Mouse (Mus musculus): ENCODE measurements around the gene Scg5. TPM values are rescaled to one million over a fixed set of nuclear protein-coding genes. Genes with fewer than 3 reads are reported as not detected.

Gene Scg5
- total RNA-seq, 2 experiments from 2014 or later, result 44.0 to 57.9 TPM

- DNase-seq (ENCODE audit: low spot score in 2 of 2), result peak in 1 of 2 experiments; percentile 40
Measured at GRCm38 (mm10) chr2:113806851-113807577, 21.9 kb downstream of the Scg5 start.

DNA sequence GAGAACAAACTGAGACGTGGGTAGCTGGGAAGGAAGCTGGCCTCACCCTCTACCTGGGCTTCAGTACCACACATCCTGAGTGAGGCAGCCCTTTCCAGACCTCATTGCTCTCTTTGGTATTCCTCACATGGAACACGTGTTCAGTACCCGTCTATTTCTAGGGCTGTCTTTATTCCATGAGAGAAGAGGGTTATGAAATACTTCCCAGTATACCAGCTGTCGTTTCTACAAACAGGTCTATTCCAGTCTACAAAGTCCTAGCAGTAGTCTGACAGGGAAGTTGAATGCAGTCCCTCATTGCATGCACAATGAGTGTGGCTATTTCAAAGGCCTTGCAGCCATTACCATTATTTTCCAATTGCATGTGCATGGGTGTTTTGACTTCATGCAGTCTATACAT is 23.2 kb downstream of the Scg5 start:
- DNase-seq (ENCODE audit: low spot score in 2 of 2), result no peak

DNA sequence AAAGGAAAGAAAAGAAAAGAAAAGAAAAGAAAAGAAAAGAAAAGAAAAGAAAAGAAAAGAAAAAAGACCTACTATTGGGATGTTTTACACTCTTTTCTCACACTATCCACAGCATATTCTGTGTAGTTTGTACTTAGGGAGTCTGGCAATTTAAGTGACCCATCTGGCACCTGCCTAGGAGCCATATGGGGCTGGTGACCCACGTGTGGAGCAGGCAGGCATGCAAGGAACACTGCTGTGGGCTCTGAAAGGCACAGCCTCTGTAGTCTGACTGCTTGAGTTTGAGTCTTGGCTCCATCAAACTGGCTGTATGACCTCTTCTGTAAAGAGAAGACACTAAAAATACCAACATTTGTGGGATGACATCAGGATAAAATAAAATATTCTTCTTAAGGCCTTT is 25.2 kb downstream of the Scg5 start:
- DNase-seq (ENCODE audit: low spot score in 2 of 2), result no peak

GRCm38 (mm10) chr2:113800846-113801245 is 28.1 kb downstream of the Scg5 start:
- no peak for DNase-seq (ENCODE audit: low spot score in 2 of 2)

GRCm38 (mm10) chr2:113798605-113799004 is 30.3 kb downstream of the Scg5 start:
- DNase-seq (ENCODE audit: low spot score in 2 of 2), result no peak

- no peak for DNase-seq (ENCODE audit: low spot score in 2 of 2)
Measured at GRCm38 (mm10) chr2:113795186-113795585, 33.7 kb downstream of the Scg5 start.

DNA sequence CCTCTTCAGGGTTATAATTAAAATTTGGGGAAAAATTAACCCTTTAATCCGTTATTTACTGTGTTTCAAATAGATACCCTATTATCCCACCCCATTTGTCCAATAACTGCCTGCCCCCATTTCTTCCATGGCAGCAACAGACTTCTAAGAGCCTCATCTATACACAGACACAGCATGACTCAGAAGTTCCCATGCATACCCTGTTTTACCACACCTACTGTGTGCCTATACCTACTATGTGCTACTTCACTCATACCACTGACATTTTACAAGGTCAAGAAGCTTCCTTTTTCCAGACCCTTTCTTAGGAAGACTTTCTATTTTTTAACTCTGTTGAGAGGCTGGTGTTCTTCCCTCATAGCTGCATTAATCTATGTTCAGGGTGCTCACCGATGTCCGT is 35.4 kb downstream of the Scg5 start:
- DNase-seq (ENCODE audit: low spot score in 2 of 2), result no peak

DNA sequence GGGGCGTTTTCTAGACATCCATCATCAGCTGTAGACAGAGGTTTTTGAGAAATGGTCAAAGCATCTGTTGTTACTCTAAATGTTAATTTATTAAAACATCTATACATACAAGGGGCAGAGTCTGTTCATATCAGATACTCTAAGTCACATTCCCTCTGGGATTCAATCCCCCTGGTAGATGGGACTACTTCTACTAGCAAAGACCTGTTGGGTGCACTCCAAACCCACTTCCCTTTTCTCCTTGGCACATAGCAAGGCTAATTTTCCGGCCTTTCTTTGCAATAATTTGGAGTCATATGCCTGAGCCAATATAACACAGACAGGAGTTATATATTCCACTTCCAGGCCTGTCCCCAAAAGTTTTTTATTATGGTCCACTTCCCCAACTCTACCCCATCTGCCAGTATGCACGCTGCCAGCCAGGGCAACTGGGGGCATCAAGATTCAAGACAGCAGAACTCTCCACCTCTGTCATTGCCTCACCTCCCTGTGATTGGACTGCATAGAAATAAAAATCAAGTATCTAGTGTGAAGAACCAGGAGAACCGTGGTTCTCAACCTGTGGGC is 40.0 kb downstream of the Scg5 start:
- DNase-seq (ENCODE audit: low spot score in 2 of 2), result no peak

GRCm38 (mm10) chr2:113787882-113788281 is 41.0 kb downstream of the Scg5 start:
- DNase-seq (ENCODE audit: low spot score in 2 of 2), result no peak

- no peak for DNase-seq (ENCODE audit: low spot score in 2 of 2)
Measured at GRCm38 (mm10) chr2:113784851-113785250, 44.1 kb downstream of the Scg5 start.

- DNase-seq (ENCODE audit: low spot score in 2 of 2), result no peak
Measured at GRCm38 (mm10) chr2:113781521-113781920, 47.4 kb downstream of the Scg5 start.

- no peak for DNase-seq (ENCODE audit: low spot score in 2 of 2)
Measured at GRCm38 (mm10) chr2:113781107-113781506, 47.8 kb downstream of the Scg5 start.

GRCm38 (mm10) chr2:113779336-113779735 is 49.6 kb downstream of the Scg5 start:
- no peak for DNase-seq (ENCODE audit: low spot score in 2 of 2)

GRCm38 (mm10) chr2:113778036-113778435 is 50.9 kb downstream of the Scg5 start:
- DNase-seq (ENCODE audit: low spot score in 2 of 2), result no peak

- no peak for DNase-seq (ENCODE audit: low spot score in 2 of 2)
Measured at GRCm38 (mm10) chr2:113776297-113776696, 52.6 kb downstream of the Scg5 start.

DNA sequence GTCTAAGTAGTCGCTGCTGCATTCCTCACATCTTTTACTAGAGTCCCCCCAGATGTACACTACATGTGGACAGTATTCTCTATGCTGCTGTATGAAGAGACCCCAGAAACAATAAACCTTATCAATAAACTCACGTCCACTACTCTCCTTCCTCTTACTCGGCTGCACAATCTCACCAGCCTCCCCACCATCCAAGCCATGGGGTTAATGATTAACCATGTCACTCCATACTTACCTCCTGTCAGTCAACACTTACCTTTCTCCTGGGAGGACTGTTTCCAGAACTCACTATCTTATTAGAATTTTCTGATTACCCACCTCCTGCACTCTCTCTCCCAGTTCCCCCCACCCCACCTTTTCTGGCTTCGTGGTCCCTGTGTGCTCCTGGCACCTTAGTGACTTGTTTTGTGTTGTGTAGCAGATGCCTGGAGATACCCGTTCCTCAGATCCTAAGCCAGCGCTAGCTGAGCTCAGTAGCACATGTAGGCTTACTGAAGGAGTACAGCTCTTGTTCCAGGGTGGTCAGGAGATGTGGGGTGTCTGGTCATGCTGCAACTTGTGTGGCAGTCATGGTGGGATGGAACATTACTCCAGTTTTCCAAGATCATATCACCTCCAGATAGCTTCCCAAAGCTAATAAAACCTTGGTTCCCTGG is 54.6 kb downstream of the Scg5 start:
- no peak for DNase-seq (ENCODE audit: low spot score in 2 of 2)

- DNase-seq (ENCODE audit: low spot score in 2 of 2), result no peak
Measured at GRCm38 (mm10) chr2:113768541-113769303, 60.2 kb downstream of the Scg5 start.

DNA sequence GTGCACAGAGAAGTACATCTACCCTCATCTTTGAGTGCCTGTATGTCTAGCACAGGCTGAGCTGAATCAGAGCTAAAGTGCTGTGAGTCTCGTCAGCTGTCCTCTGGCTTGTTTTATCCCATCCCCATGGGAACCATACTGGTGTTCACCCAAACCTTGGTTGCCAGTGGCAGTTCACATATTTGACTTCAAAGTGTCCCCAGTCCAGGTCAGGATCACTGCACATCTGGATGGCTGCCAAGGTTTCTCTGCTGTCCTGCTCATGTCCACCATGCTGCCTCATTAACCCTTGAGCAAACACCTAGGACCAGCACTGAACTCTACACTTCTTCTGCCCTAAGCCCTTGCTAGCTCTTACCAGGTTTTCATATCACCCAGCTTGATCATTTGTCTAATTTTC is 63.0 kb downstream of the Scg5 start:
- DNase-seq (ENCODE audit: low spot score in 2 of 2), result no peak

GRCm38 (mm10) chr2:113764968-113765367 is 64.0 kb downstream of the Scg5 start:
- DNase-seq (ENCODE audit: low spot score in 2 of 2), result no peak

DNA sequence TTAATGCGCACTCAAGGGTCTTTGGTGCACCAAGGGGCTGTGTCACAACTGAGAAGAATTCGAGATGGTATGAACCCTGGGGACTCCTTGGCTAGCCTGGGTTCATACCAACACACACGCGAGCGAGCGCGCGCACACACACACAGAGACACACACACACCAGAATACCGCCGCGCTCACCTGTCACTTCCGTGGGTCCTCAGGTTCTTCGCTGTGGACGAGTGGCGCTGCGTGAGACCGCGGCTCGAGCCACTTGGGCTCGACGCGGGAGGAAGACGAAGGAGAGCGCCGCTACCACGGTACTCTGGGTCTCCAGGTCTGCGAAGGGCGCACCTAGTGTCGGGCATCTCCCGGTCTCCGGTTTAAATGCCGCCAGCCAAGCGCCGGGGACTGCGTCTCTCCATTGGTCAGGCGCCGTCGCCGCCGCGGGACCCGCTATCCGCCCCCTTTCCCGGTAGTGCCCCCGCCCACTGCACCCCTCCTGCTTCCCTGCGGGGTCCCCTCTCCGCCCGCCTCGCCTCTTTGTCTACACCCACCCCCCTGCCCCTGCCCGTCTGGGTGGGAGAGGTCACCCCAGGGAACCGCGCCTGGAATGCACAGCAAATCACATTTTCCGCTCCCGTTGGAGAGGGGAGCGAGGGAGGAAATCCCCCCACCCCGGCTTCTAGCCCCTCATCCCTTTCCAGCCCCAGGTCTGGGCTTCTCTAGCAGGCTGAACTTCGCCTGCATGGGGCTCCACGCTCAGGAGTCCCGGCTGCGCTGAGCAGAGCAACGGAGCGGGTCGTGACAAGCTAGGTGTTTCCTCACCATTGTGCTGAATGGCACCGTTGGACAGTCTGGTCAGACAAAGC is 70.4 kb downstream of the Scg5 start, which contains the start of gene Grem1:
Grem1 (minus strand) TSS at position 336 of the 851 bp plus-strand sequence.
- DNase-seq (ENCODE audit: low spot score in 2 of 2), result no peak
